Mouse (Mus musculus): ENCODE data around the gene Btf3l4. TPM values are rescaled to one million over a fixed set of nuclear protein-coding genes. Genes with fewer than 3 reads are reported as not detected.

Btf3l4 gene
- polyA plus RNA-seq, 2 experiments: 22.1 to 47.6 TPM

GRCm38 (mm10) chr4:108845824-108846569, 12.6 kb upstream of the Btf3l4 start:
- WGBS (ENCODE audit: insufficient replicate concordance): 75% methylated on average over 5 of the region's 5 CpGs
- Histone ChIP-seq H3K4me3 (ENCODE audit: insufficient read depth in 1 of 2, low read depth in 2 of 2, low read length in 2 of 2) (no peak overlapping the region), H3K4me2 (ENCODE audit: low read depth) (no peak overlapping the region), H3K27ac (no peak overlapping the region), H3K4me1 (replicated peaks; ENCODE audit: control insufficient read depth in 2 of 2, insufficient read depth in 2 of 2, low read length in 1 of 2) (peaks cover 11 to 16% of the 10 kb centered on the region in 2 experiments), H3K36me3 (replicated peaks; ENCODE audit: control insufficient read depth, insufficient read depth, low read depth) (peaks cover 3% of the 10 kb centered on the region; the same call in 1 of the 2 replicates), H3K9me3 (ENCODE audit: control insufficient read depth, low read length) (no peaks in the 10 kb centered on the region), H3K27me3 (ENCODE audit: control insufficient read depth, insufficient read depth, low read length) (no peaks in the 10 kb centered on the region), H3K9ac (replicated peaks) (no peak overlapping the region)
- ATAC-seq (ENCODE audit: insufficient read depth): no peak
- no peak for DNase-seq (ENCODE audit: low read depth in 3 of 3, low spot score in 3 of 3)
- no peak for TF ChIP-seq EP300 (IDR thresholded peaks at IDR 0.05; ENCODE audit: low read depth)

- no peak overlapping the region for H3K27ac ChIP-seq
- no peaks in the 10 kb centered on the region for H3K36me3 ChIP-seq (replicated peaks; ENCODE audit: control insufficient read depth, insufficient read depth, low read depth)
- H3K27me3 ChIP-seq (ENCODE audit: control insufficient read depth, insufficient read depth, low read length): no peaks in the 10 kb centered on the region
- H3K4me1 ChIP-seq (replicated peaks; ENCODE audit: control insufficient read depth in 2 of 2, insufficient read depth in 2 of 2, low read length in 1 of 2): peaks cover 5 to 9% of the 10 kb centered on the region in 2 experiments
- no peaks in the 10 kb centered on the region for H3K9me3 ChIP-seq (ENCODE audit: control insufficient read depth, low read length)
- no peak overlapping the region for H3K9ac ChIP-seq (replicated peaks)
- H3K4me2 ChIP-seq (ENCODE audit: low read depth): no peak overlapping the region
- TF ChIP-seq EP300 (IDR thresholded peaks at IDR 0.05; ENCODE audit: low read depth): no peak
- TF ChIP-seq CTCF (IDR thresholded peaks at IDR 0.05; ENCODE audit: low read depth): no peak
- DNase-seq (ENCODE audit: low read depth in 3 of 3, low spot score in 3 of 3) (no peak), ATAC-seq (ENCODE audit: insufficient read depth) (no peak)
- no peak overlapping the region for H3K4me3 ChIP-seq (ENCODE audit: insufficient read depth in 1 of 2, low read depth in 2 of 2, low read length in 2 of 2)
Measured at GRCm38 (mm10) chr4:108843336-108843735, 9.9 kb upstream of the Btf3l4 start.

GRCm38 (mm10) chr4:108841920-108842578, 8.6 kb upstream of the Btf3l4 start:
- WGBS (ENCODE audit: insufficient replicate concordance): 68% methylated on average over 7 of the region's 7 CpGs
- ATAC-seq (ENCODE audit: insufficient read depth) (no peak), DNase-seq (ENCODE audit: low read depth in 3 of 3, low spot score in 3 of 3) (no peak)
- Histone ChIP-seq H3K4me1 (replicated peaks; ENCODE audit: control insufficient read depth in 2 of 2, insufficient read depth in 2 of 2, low read length in 1 of 2) (peaks cover 1 to 7% of the 10 kb centered on the region in 2 experiments), H3K4me2 (ENCODE audit: low read depth) (no peak overlapping the region), H3K4me3 (ENCODE audit: insufficient read depth in 1 of 2, low read depth in 2 of 2, low read length in 2 of 2) (no peak overlapping the region), H3K9ac (replicated peaks) (no peak overlapping the region), H3K27me3 (ENCODE audit: control insufficient read depth, insufficient read depth, low read length) (no peaks in the 10 kb centered on the region), H3K36me3 (replicated peaks; ENCODE audit: control insufficient read depth, insufficient read depth, low read depth) (no peaks in the 10 kb centered on the region), H3K27ac (no peak overlapping the region), H3K9me3 (ENCODE audit: control insufficient read depth, low read length) (no peaks in the 10 kb centered on the region)
- TF ChIP-seq EP300 (IDR thresholded peaks at IDR 0.05; ENCODE audit: low read depth) (no peak), CTCF (IDR thresholded peaks at IDR 0.05; ENCODE audit: low read depth) (no peak)

GRCm38 (mm10) chr4:108838031-108838430, 4.6 kb upstream of the Btf3l4 start:
- ATAC-seq (ENCODE audit: insufficient read depth) (no peak), DNase-seq (ENCODE audit: low read depth in 3 of 3, low spot score in 3 of 3) (no peak)
- 75% methylated on average over 4 of the region's 4 CpGs for WGBS (ENCODE audit: insufficient replicate concordance)

GRCm38 (mm10) chr4:108835496-108835895, 2.1 kb upstream of the Btf3l4 start:
- no peaks in the 10 kb centered on the region for H3K36me3 ChIP-seq (replicated peaks; ENCODE audit: control insufficient read depth, insufficient read depth, low read depth)
- WGBS (ENCODE audit: insufficient replicate concordance): 57% methylated on average over 3 of the region's 3 CpGs
- H3K9me3 ChIP-seq (ENCODE audit: control insufficient read depth, low read length): no peaks in the 10 kb centered on the region
- DNase-seq (ENCODE audit: low read depth in 3 of 3, low spot score in 3 of 3) (no peak), ATAC-seq (ENCODE audit: insufficient read depth) (no peak)
- peak overlapping the region; percentile 94 for H3K4me2 ChIP-seq (ENCODE audit: low read depth)
- TF ChIP-seq CTCF (IDR thresholded peaks at IDR 0.05; ENCODE audit: low read depth): no peak
- no peak for TF ChIP-seq EP300 (IDR thresholded peaks at IDR 0.05; ENCODE audit: low read depth)
- no peak overlapping the region for H3K27ac ChIP-seq
- peak overlapping the region; percentile 85 to 98 for H3K4me3 ChIP-seq (ENCODE audit: insufficient read depth in 1 of 2, low read depth in 2 of 2, low read length in 2 of 2)
- H3K27me3 ChIP-seq (ENCODE audit: control insufficient read depth, insufficient read depth, low read length): no peaks in the 10 kb centered on the region
- H3K4me1 ChIP-seq (replicated peaks; ENCODE audit: control insufficient read depth in 2 of 2, insufficient read depth in 2 of 2, low read length in 1 of 2): peaks cover 7 to 15% of the 10 kb centered on the region in 2 experiments
- H3K9ac ChIP-seq (replicated peaks): peak overlapping the region; percentile 79

More at GRCm38 (mm10) chr4:108838031-108838430, 4.6 kb upstream of the Btf3l4 start:
- Histone ChIP-seq H3K4me2 (ENCODE audit: low read depth) (no peak overlapping the region), H3K4me3 (ENCODE audit: insufficient read depth in 1 of 2, low read depth in 2 of 2, low read length in 2 of 2) (no peak overlapping the region), H3K36me3 (replicated peaks; ENCODE audit: control insufficient read depth, insufficient read depth, low read depth) (no peaks in the 10 kb centered on the region), H3K4me1 (replicated peaks; ENCODE audit: control insufficient read depth in 2 of 2, insufficient read depth in 2 of 2, low read length in 1 of 2) (peaks cover 0 to 11% of the 10 kb centered on the region in 2 experiments; a peak in 2 of 4 replicates), H3K27me3 (ENCODE audit: control insufficient read depth, insufficient read depth, low read length) (no peaks in the 10 kb centered on the region), H3K9ac (replicated peaks) (no peak overlapping the region), H3K9me3 (ENCODE audit: control insufficient read depth, low read length) (no peaks in the 10 kb centered on the region), H3K27ac (no peak overlapping the region)
- no peak for TF ChIP-seq EP300 (IDR thresholded peaks at IDR 0.05; ENCODE audit: low read depth)
- no peak for TF ChIP-seq CTCF (IDR thresholded peaks at IDR 0.05; ENCODE audit: low read depth)

All from liver, embryonic 14.5 days (tissue).